Mouse (Mus musculus) erythroblast, embryonic 14.5 days (primary cell): ENCODE results near the gene Dennd2a.

Experiments used
- GATA1 ChIP-seq: IDR thresholded peaks from 2 replicates; pipeline ENCODE4 v1.6.1; 2012; ENCODE audit warnings: low read length, inconsistent platforms, mixed read lengths
- TAL1 ChIP-seq: IDR thresholded peaks from 3 replicates; pipeline ENCODE4 v1.6.1; 2012; ENCODE audit warnings: low read length, inconsistent platforms, mixed read lengths

DNA sequence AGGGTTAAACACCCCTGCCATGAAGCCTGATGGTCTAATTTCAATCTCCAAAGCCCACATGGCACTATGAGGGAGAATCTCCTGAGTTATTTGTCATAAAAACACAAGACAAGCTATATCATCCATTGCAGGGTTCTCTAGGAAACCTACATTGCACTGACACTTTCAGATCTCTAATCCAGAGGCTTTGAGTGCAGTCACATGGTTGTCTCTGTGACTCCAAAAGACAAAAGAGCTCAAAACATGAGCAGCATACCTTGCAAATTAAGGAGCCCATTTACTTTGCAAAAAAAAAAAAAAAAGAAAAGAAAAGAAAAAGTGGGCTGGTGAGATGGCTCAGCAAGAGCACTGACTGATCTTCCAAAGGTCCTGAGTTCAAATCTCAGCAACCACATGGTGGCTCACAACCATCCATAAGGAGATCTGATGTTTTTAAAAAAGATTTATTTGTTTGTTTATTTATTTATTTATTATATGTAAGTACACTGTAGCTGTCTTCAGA lies 114.8 kb downstream of the Dennd2a start:
- TF ChIP-seq GATA1 = no peak
- TF ChIP-seq TAL1 = no peak
